Mouse (Mus musculus) lung, postnatal 36 days (tissue): ENCODE measurements at regions not wholly inside any gene's neighbourhood (a gene's known extent, or its start where the extent isn't known, plus 50 kb on each side); places are given as distances from the start of the nearest gene placed in this dataset.
A peak's percentile ranks its signal among the peaks of the same experiment; 100 is the strongest.

Source experiments
- DNase-seq: peaks from one replicate; pipeline ENCODE4 v3.0.0; 2022; ENCODE audit warnings: mixed read lengths

GRCm38 (mm10) chrX:23499320-23499719, 134.4 kb upstream of the Klhl13 start:
- no peak for DNase-seq

- no peak for DNase-seq
These were observed 130.3 kb upstream of the Klhl13 start for GRCm38 (mm10) chrX:23495199-23495598.

DNA sequence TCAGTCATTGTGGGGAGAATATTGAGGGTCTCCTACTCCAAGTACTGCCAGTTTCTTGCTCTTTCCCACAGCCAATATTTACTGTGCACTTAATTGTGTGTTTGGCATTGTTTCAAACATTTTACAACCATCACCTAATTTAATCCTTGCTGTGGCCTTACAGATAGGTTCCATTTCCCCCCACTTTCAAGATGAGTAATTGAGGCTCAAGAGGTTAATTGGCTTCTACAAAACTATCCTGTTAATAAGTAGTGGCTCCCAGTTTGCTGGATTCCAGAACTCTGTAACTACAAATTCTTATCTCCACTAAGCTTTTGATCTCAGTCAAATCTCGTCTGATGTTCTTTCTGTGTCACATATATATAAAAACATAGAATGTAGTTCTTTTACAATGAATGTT, 112.0 kb upstream of the Klhl13 start:
- DNase-seq: no peak

GRCm38 (mm10) chrX:23466031-23466430, 101.1 kb upstream of the Klhl13 start:
- peak; percentile 4 for DNase-seq

GRCm38 (mm10) chrX:23453616-23454015, 88.7 kb upstream of the Klhl13 start:
- DNase-seq: no peak

GRCm38 (mm10) chrX:23422746-23423145, 57.9 kb upstream of the Klhl13 start:
- DNase-seq: no peak

- no peak for DNase-seq
These were observed 52.6 kb upstream of the Klhl13 start for GRCm38 (mm10) chrX:23417525-23417924.
